Mouse (Mus musculus): ENCODE measurements around the gene Psapl1. TPM values are rescaled to one million over a fixed set of nuclear protein-coding genes. Genes with fewer than 3 reads are reported as not detected.

Gene Psapl1
- polyA plus RNA-seq, 1 experiment from 2014 or later = not detected

- peaks cover 28% of the 10 kb centered on the region for H3K4me1 ChIP-seq
- H3K4me2 ChIP-seq = no peak overlapping the region
- H3K9ac ChIP-seq (replicated peaks) = no peak overlapping the region
- no peaks in the 10 kb centered on the region for H3K27me3 ChIP-seq (replicated peaks)
- no peak overlapping the region for H3K27ac ChIP-seq (replicated peaks)
- H3K4me3 ChIP-seq (replicated peaks) = no peak overlapping the region
- 89% methylated on average over 17 of the region's 17 CpGs for WGBS
- H3K36me3 ChIP-seq = no peaks in the 10 kb centered on the region
- no peaks in the 10 kb centered on the region for H3K9me3 ChIP-seq (replicated peaks)
- no peak for ATAC-seq (ENCODE audit: low FRiP score)
Measured at GRCm38 (mm10) chr5:36252746-36253504, 49.1 kb downstream of the Psapl1 start.

- WGBS = 58% methylated on average over 18 of the region's 18 CpGs
- no peak for ATAC-seq (ENCODE audit: low FRiP score)
Measured at GRCm38 (mm10) chr5:36254642-36255516, 51.1 kb downstream of the Psapl1 start.

More at GRCm38 (mm10) chr5:36254642-36255516, 51.1 kb downstream of the Psapl1 start:
- no peak overlapping the region for H3K4me2 ChIP-seq
- no peak overlapping the region for H3K9ac ChIP-seq (replicated peaks)
- H3K4me1 ChIP-seq = peaks cover 41% of the 10 kb centered on the region
- H3K9me3 ChIP-seq (replicated peaks) = no peaks in the 10 kb centered on the region
- no peaks in the 10 kb centered on the region for H3K27me3 ChIP-seq (replicated peaks)
- no peak overlapping the region for H3K4me3 ChIP-seq (replicated peaks)
- H3K36me3 ChIP-seq = no peaks in the 10 kb centered on the region
- H3K27ac ChIP-seq (replicated peaks) = no peak overlapping the region

Other genes with a start within 250 kb of the Psapl1 start
- 14.2 and 14.8 TPM in 2 replicates for gene Sorcs2, start 194.1 kb downstream of the Psapl1 start, polyA plus RNA-seq (2015; fragmentation: Nextera tagmentation; extraction: Ambion mirVana)